Mouse (Mus musculus) kidney, postnatal 36 days (tissue): Measurements from ENCODE around the gene Sap25.

Source experiments
- DNase-seq, 2 experiments: peaks; one replicate each; pipeline ENCODE4 v3.0.0; 2021 to 2022; ENCODE audit warnings: mixed read lengths in 2 of 2

Sap25 gene

GRCm38 (mm10) chr5:137628498-137629305, 12.4 kb upstream of the Sap25 start, which contains the start of the genes Fbxo24, Lrch4 and Gm20605:
Fbxo24 (minus strand) TSS chr5:137629002.
Lrch4 (plus strand) TSS chr5:137629121.
Gm20605 (plus strand) TSS chr5:137629175.
- peak; percentile 99 to 100 for DNase-seq

GRCm38 (mm10) chr5:137629306-137629721, 11.8 kb upstream of the Sap25 start:
- peak; percentile 85 for DNase-seq

- DNase-seq, result peak; percentile 68 to 81
Observed at GRCm38 (mm10) chr5:137629906-137630545, 11.1 kb upstream of the Sap25 start.

- DNase-seq, result peak; percentile 54 to 80
Observed at GRCm38 (mm10) chr5:137630602-137631001, 10.5 kb upstream of the Sap25 start.

- peak in 1 of 2 experiments; percentile 53 for DNase-seq
Observed at GRCm38 (mm10) chr5:137631171-137631570, 10.0 kb upstream of the Sap25 start.

GRCm38 (mm10) chr5:137631591-137631990, 9.5 kb upstream of the Sap25 start:
- no peak for DNase-seq

GRCm38 (mm10) chr5:137633397-137634084, 7.6 kb upstream of the Sap25 start:
- peak in 1 of 2 experiments; percentile 57 for DNase-seq

GRCm38 (mm10) chr5:137639472-137639871, 1.7 kb upstream of the Sap25 start:
- no peak for DNase-seq

GRCm38 (mm10) chr5:137642886-137643285, 1.8 kb downstream of the Sap25 start:
- no peak for DNase-seq

- no peak for DNase-seq
Observed at GRCm38 (mm10) chr5:137644484-137644883, 3.4 kb downstream of the Sap25 start.

- DNase-seq, result peak in 1 of 2 experiments; percentile 55
Observed at GRCm38 (mm10) chr5:137645091-137645651, 4.0 kb downstream of the Sap25 start.

- peak; percentile 50 to 57 for DNase-seq
Observed at GRCm38 (mm10) chr5:137645652-137646091, 4.5 kb downstream of the Sap25 start, which contains the start of gene Irs3. Irs3 (minus strand) TSS chr5:137645714.

- no peak for DNase-seq
Observed at GRCm38 (mm10) chr5:137647827-137648601, 6.9 kb downstream of the Sap25 start.

GRCm38 (mm10) chr5:137649251-137649650, 8.1 kb downstream of the Sap25 start:
- DNase-seq, result no peak

GRCm38 (mm10) chr5:137649669-137650571, 8.8 kb downstream of the Sap25 start:
- DNase-seq, result no peak

GRCm38 (mm10) chr5:137652474-137652873, 11.3 kb downstream of the Sap25 start:
- DNase-seq, result peak; percentile 82 to 88

GRCm38 (mm10) chr5:137653366-137653765, 12.2 kb downstream of the Sap25 start:
- no peak for DNase-seq

GRCm38 (mm10) chr5:137654746-137655145, 13.6 kb downstream of the Sap25 start:
- DNase-seq, result peak in 1 of 2 experiments; percentile 44

- peak; percentile 84 to 89 for DNase-seq
Observed at GRCm38 (mm10) chr5:137656977-137657376, 15.8 kb downstream of the Sap25 start.

- peak in 1 of 2 experiments; percentile 59 for DNase-seq
Observed at GRCm38 (mm10) chr5:137660064-137660688, 19.0 kb downstream of the Sap25 start.
